In the genomic region with DNA sequence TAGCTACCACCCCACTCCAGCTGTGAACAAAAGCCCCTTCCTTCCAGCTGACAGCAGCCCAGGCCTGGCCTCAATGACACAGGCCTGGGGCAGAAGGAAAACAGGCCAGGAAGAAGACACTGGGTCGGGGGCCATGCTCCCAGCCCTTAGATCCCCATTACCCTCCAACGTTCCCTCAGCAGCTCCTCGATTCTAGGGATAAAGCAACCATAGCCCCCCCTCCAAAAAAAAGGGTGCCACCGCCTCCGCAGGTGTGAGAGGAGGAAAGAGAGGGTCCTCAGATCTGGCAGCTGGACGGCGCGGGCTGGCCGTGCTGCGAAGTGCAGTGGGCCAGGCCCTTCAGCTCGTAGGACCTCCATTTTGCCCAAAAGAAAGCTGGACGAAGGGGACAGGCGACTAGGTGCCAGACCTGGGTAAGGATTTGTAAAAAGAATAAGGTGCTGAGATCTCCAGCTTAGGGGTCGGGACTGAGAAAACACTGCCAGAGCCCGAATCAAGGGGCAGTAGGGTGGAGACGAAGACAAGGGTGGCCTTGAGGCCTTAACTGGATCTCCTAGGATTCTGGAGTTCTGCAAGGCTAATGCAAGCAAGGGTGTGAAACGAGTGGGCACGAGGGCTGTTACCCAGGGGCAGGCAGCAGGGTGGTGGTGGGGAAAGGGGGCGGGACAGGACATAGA, we compare ENCODE assay signal across 9 mouse cellular contexts. TPM values are rescaled to one million over a fixed set of nuclear protein-coding genes. Genes with fewer than 3 reads are reported as not detected.
DNase-seq lines count a peak whose midpoint lies in the region; ATAC-seq and TF ChIP-seq lines count a peak whose summit lies in the region.
"Had no signal": no experiment of that assay in that cellular context is flagged by ENCODE, and none has a peak within 500 bp of the region (broad histone marks: within the 10 kb centered on the region; RNA-seq: fewer than 3 reads in every experiment).

No protein-coding gene starts in this region.

- peak overlapping the region; percentile 97 for H3K4me2 ChIP-seq in embryonic facial prominence, embryonic 13.5 days
- H3K4me2 ChIP-seq in hindbrain, postnatal 0 days (ENCODE audit: low read depth, low read length), result peak overlapping the region; percentile 97

- H3K27me3 ChIP-seq in embryonic facial prominence, embryonic 13.5 days, result no peaks in the 10 kb centered on the region
- H3K27me3 ChIP-seq in hindbrain, postnatal 0 days (ENCODE audit: insufficient read depth, low read length), result no peaks in the 10 kb centered on the region

- H3K36me3 ChIP-seq in embryonic facial prominence, embryonic 13.5 days, result peaks cover 30% of the 10 kb centered on the region
- peaks cover 15% of the 10 kb centered on the region for H3K36me3 ChIP-seq in hindbrain, postnatal 0 days (ENCODE audit: insufficient read depth, low read length)
- peaks cover 31% of the 10 kb centered on the region for H3K36me3 ChIP-seq in macrophage (ENCODE audit: inconsistent target)

- no peak for TF ChIP-seq CTCF in left cerebral cortex, adult 2 months (IDR thresholded peaks at IDR 0.05)
- no peak for TF ChIP-seq CTCF in hindbrain, postnatal 0 days (IDR thresholded peaks at IDR 0.05; ENCODE audit: low read depth)

- H3K9me3 ChIP-seq in embryonic facial prominence, embryonic 13.5 days, result no peaks in the 10 kb centered on the region
- H3K9me3 ChIP-seq in hindbrain, postnatal 0 days (ENCODE audit: low read length), result no peaks in the 10 kb centered on the region

- no peak for ATAC-seq in embryonic facial prominence, embryonic 13.5 days (ENCODE audit: insufficient number of reproducible peaks, insufficient read depth, low FRiP score, low TSS enrichment, low read depth)
- ATAC-seq in hindbrain, postnatal 0 days, result no peak; the same call in 1 of the 2 replicates
- no peak for ATAC-seq in inflammation-experienced regulatory T-cells, adult 6 months

- peak overlapping the region; percentile 94 for H3K9ac ChIP-seq in embryonic facial prominence, embryonic 13.5 days
- H3K9ac ChIP-seq in hindbrain, postnatal 0 days (replicated peaks; ENCODE audit: low read length), result peak overlapping the region; percentile 97

- H3K4me1 ChIP-seq in embryonic facial prominence, embryonic 13.5 days, result peaks cover 16% of the 10 kb centered on the region
- H3K4me1 ChIP-seq in hindbrain, postnatal 0 days (ENCODE audit: insufficient read depth, low read length), result peaks cover 12% of the 10 kb centered on the region; the same call in 1 of the 2 replicates

- intact Hi-C loops in left cerebral cortex, adult 2 months (cut with DNase I), result loop anchor here (2.0 to 5.0 kb wide), 3 partner anchors 21 to 635 kb away; a partner anchor contains a TSS

- peak overlapping the region; percentile 100 for H3K27ac ChIP-seq in left cerebral cortex, adult 2 months
- peak overlapping the region; percentile 93 for H3K27ac ChIP-seq in embryonic facial prominence, embryonic 13.5 days
- peak overlapping the region; percentile 97 for H3K27ac ChIP-seq in hindbrain, postnatal 0 days
- peak overlapping the region; percentile 94 for H3K27ac ChIP-seq in macrophage

- H3K79me2 ChIP-seq in macrophage (ENCODE audit: inconsistent target), result peaks cover 55% of the 10 kb centered on the region

- H3K4me3 ChIP-seq in left cerebral cortex, adult 2 months, result peak overlapping the region; percentile 97
- H3K4me3 ChIP-seq in embryonic facial prominence, embryonic 13.5 days, result peak overlapping the region; percentile 91
- H3K4me3 ChIP-seq in hindbrain, postnatal 0 days (ENCODE audit: low read length), result peak overlapping the region; percentile 80
- peak overlapping the region; percentile 97 for H3K4me3 ChIP-seq in macrophage (ENCODE audit: inconsistent target)

- WGBS in embryonic facial prominence, embryonic 13.5 days, result under 1% methylated on average over 19 of the region's 19 CpGs
- WGBS in hindbrain, postnatal 0 days, result under 1% methylated on average over 19 of the region's 19 CpGs
- 3% methylated on average over 18 of the region's 19 CpGs for WGBS in macrophage (ENCODE audit: missing documents)

- DNase-seq in left cerebral cortex, adult 2 months (ENCODE audit: extremely low spot score in 1 of 2, low spot score in 2 of 2), result peak in 1 of 2 experiments; percentile 39
- DNase-seq in left cerebral cortex, adult 8-10 months (ENCODE audit: low spot score in 2 of 2), result no peak
- DNase-seq in Muller cell, postnatal 12 days (ENCODE audit: inconsistent ontology term), result peak; percentile 48
- peak; percentile 44 for DNase-seq in hindbrain, postnatal 0 days (ENCODE audit: low spot score)
- no peak for DNase-seq in adrenal gland, adult 18-20 months (ENCODE audit: low spot score in 2 of 2)

RNA-seq across cellular contexts. Expression of a gene that starts 0.8 kb away (rescaled TPM):
- not detected for total RNA-seq in left cerebral cortex, adult 2 months (2021)
- not detected for total RNA-seq in left cerebral cortex, adult 8-10 months (2022)
- polyA plus RNA-seq in embryonic facial prominence, embryonic 13.5 days (2015; fragmentation: Nextera tagmentation; extraction: Ambion mirVana), result not detected in 2 replicates
- not detected in 2 replicates for total RNA-seq in hindbrain, postnatal 0 days (2014; rRNA removed)
- not detected in 2 replicates for polyA plus RNA-seq in hindbrain, postnatal 0 days (2015; fragmentation: Nextera tagmentation; extraction: Ambion mirVana)
- total RNA-seq in macrophage (2018; cell fraction: chromatin; rRNA removed), result not detected
- total RNA-seq in macrophage (2018; cell fraction: cytosol; rRNA removed), result not detected
- not detected for total RNA-seq in macrophage (2018; cell fraction: nucleus; rRNA removed)
- not detected in 3 replicates for polyA plus RNA-seq in macrophage (2018)
- not detected for polyA plus RNA-seq in inflammation-experienced regulatory T-cells, adult 6 months (2017; shearing (Covaris generic))
- not detected for total RNA-seq in adrenal gland, adult 18-20 months (2021)
- total RNA-seq: common myeloid progenitor, adult 5-6 weeks had no signal

RNA-seq across cellular contexts. Expression of a gene that starts 1.0 kb away (rescaled TPM):
- total RNA-seq in left cerebral cortex, adult 2 months (2021), result 100 to 1,000 TPM; 570 to 583 TPM
- total RNA-seq in left cerebral cortex, adult 8-10 months (2022), result 100 to 1,000 TPM; 654 to 672 (median 660) TPM
- 360 and 396 TPM in 2 replicates for polyA plus RNA-seq in embryonic facial prominence, embryonic 13.5 days (2015; fragmentation: Nextera tagmentation; extraction: Ambion mirVana)
- 1,135 and 1,251 TPM in 2 replicates for total RNA-seq in hindbrain, postnatal 0 days (2014; rRNA removed)
- 570 and 592 TPM in 2 replicates for polyA plus RNA-seq in hindbrain, postnatal 0 days (2015; fragmentation: Nextera tagmentation; extraction: Ambion mirVana)
- 100 to 1,000 TPM; 153 to 413 (median 282) TPM for total RNA-seq in macrophage (2018; cell fraction: chromatin; rRNA removed)
- 100 to 1,000 TPM; 299 to 454 (median 389) TPM for total RNA-seq in macrophage (2018; cell fraction: cytosol; rRNA removed)
- total RNA-seq in macrophage (2018; cell fraction: nucleus; rRNA removed), result 100 to 1,000 TPM; 187 to 398 (median 299) TPM
- 139 to 347 TPM (median 316 TPM) in 3 replicates for polyA plus RNA-seq in macrophage (2018)
- 10 to 100 TPM; 63.1 to 85.4 (median 72.9) TPM for polyA plus RNA-seq in inflammation-experienced regulatory T-cells, adult 6 months (2017; shearing (Covaris generic))
- total RNA-seq in adrenal gland, adult 18-20 months (2021), result 100 to 1,000 TPM; 517 to 525 TPM

RNA-seq across cellular contexts. Expression of a gene that starts 13.9 kb away (rescaled TPM):
- total RNA-seq in left cerebral cortex, adult 2 months (2021), result 10 to 100 TPM; 58.1 to 59.9 TPM
- 10 to 100 TPM; 62.1 to 65.2 (median 63.5) TPM for total RNA-seq in left cerebral cortex, adult 8-10 months (2022)
- polyA plus RNA-seq in embryonic facial prominence, embryonic 13.5 days (2015; fragmentation: Nextera tagmentation; extraction: Ambion mirVana), result 16.3 and 17.1 TPM in 2 replicates
- 20.3 and 21.4 TPM in 2 replicates for total RNA-seq in hindbrain, postnatal 0 days (2014; rRNA removed)
- polyA plus RNA-seq in hindbrain, postnatal 0 days (2015; fragmentation: Nextera tagmentation; extraction: Ambion mirVana), result 15.1 and 16.2 TPM in 2 replicates
- total RNA-seq in macrophage (2018; cell fraction: chromatin; rRNA removed), result 100 to 1,000 TPM in 20 of 26 experiments, 10 to 100 TPM in 6; 71.0 to 222 (median 122) TPM
- 10 to 100 TPM in 24 of 26 experiments, 1 to 10 TPM in 2; 8.2 to 26.3 (median 17.5) TPM for total RNA-seq in macrophage (2018; cell fraction: cytosol; rRNA removed)
- total RNA-seq in macrophage (2018; cell fraction: nucleus; rRNA removed), result 100 to 1,000 TPM in 2 of 26 experiments, 10 to 100 TPM in 24; 28.0 to 116 (median 53.6) TPM
- polyA plus RNA-seq in macrophage (2018), result 8.7 to 17.9 TPM (median 11.5 TPM) in 3 replicates
- 10 to 100 TPM; 14.0 to 33.6 (median 31.4) TPM for polyA plus RNA-seq in inflammation-experienced regulatory T-cells, adult 6 months (2017; shearing (Covaris generic))
- total RNA-seq in adrenal gland, adult 18-20 months (2021), result 10 to 100 TPM; 27.6 to 36.4 TPM

RNA-seq across cellular contexts. Expression of a gene that starts 21.0 kb away (rescaled TPM):
- 100 to 1,000 TPM; 103 to 111 TPM for total RNA-seq in left cerebral cortex, adult 2 months (2021)
- 100 to 1,000 TPM; 111 to 119 (median 113) TPM for total RNA-seq in left cerebral cortex, adult 8-10 months (2022)
- polyA plus RNA-seq in embryonic facial prominence, embryonic 13.5 days (2015; fragmentation: Nextera tagmentation; extraction: Ambion mirVana), result 2.8 and 4.5 TPM in 2 replicates
- total RNA-seq in hindbrain, postnatal 0 days (2014; rRNA removed), result 192 and 253 TPM in 2 replicates
- 204 and 207 TPM in 2 replicates for polyA plus RNA-seq in hindbrain, postnatal 0 days (2015; fragmentation: Nextera tagmentation; extraction: Ambion mirVana)
- not detected for total RNA-seq in macrophage (2018; cell fraction: chromatin; rRNA removed)
- not detected for total RNA-seq in macrophage (2018; cell fraction: cytosol; rRNA removed)
- not detected for total RNA-seq in macrophage (2018; cell fraction: nucleus; rRNA removed)
- not detected in 3 replicates for polyA plus RNA-seq in macrophage (2018)
- not detected for polyA plus RNA-seq in inflammation-experienced regulatory T-cells, adult 6 months (2017; shearing (Covaris generic))
- total RNA-seq in adrenal gland, adult 18-20 months (2021), result 1 to 10 TPM; 2.5 to 4.9 TPM
- total RNA-seq: common myeloid progenitor, adult 5-6 weeks had no signal

RNA-seq across cellular contexts. Expression of a gene that starts 30.0 kb away (rescaled TPM):
- 10 to 100 TPM; 30.4 to 35.9 TPM for total RNA-seq in left cerebral cortex, adult 2 months (2021)
- total RNA-seq in left cerebral cortex, adult 8-10 months (2022), result 10 to 100 TPM; 32.3 to 34.8 (median 32.8) TPM
- 48.0 and 56.2 TPM in 2 replicates for polyA plus RNA-seq in embryonic facial prominence, embryonic 13.5 days (2015; fragmentation: Nextera tagmentation; extraction: Ambion mirVana)
- 62.1 and 83.5 TPM in 2 replicates for total RNA-seq in hindbrain, postnatal 0 days (2014; rRNA removed)
- 82.2 and 85.3 TPM in 2 replicates for polyA plus RNA-seq in hindbrain, postnatal 0 days (2015; fragmentation: Nextera tagmentation; extraction: Ambion mirVana)
- total RNA-seq in macrophage (2018; cell fraction: chromatin; rRNA removed), result 10 to 100 TPM in 1 of 26 experiments, 1 to 10 TPM in 25; 2.6 to 10.1 (median 5.6) TPM
- total RNA-seq in macrophage (2018; cell fraction: cytosol; rRNA removed), result 10 to 100 TPM; 17.5 to 26.2 (median 20.6) TPM
- 10 to 100 TPM in 12 of 26 experiments, 1 to 10 TPM in 14; 4.6 to 17.1 (median 9.2) TPM for total RNA-seq in macrophage (2018; cell fraction: nucleus; rRNA removed)
- 7.6 to 26.0 TPM (median 19.4 TPM) in 3 replicates for polyA plus RNA-seq in macrophage (2018)
- polyA plus RNA-seq in inflammation-experienced regulatory T-cells, adult 6 months (2017; shearing (Covaris generic)), result 10 to 100 TPM; 51.1 to 61.5 (median 59.1) TPM
- total RNA-seq in adrenal gland, adult 18-20 months (2021), result 10 to 100 TPM; 23.5 to 24.7 TPM

Comparison
In these comparisons a context has a peak if more than half of its experiments do, and no peak if none do; other contexts are left out.
1. DNase-seq: peak in Muller cell, postnatal 12 days (single experiment) and hindbrain, postnatal 0 days (single experiment); none in left cerebral cortex, adult 8-10 months (0 of 2) and adrenal gland, adult 18-20 months (0 of 2).
2. Peak in every context shown above with its lines, with median percentiles within 50 percentile points of each other: H3K27ac ChIP-seq and H3K4me3 ChIP-seq.